Mouse (Mus musculus): ENCODE data around the gene Rundc1. TPM values are rescaled to one million over a fixed set of nuclear protein-coding genes. Genes with fewer than 3 reads are reported as not detected.
"Not testable (repeated sequence)": the region's sequence is repeated elsewhere in the genome, so short reads cannot be mapped to it uniquely, and the experiment has no call there.

Rundc1 gene
- polyA plus RNA-seq, 1 experiment from 2014 or later: 20.8 TPM

- 2% methylated on average over 23 of the region's 23 CpGs for WGBS
- Histone ChIP-seq H3K4me2 (peak within 1 kb of the TSS; percentile 79), H3K4me1 (peaks cover 27% of the 10 kb centered on the region), H3K27ac (peak within 1 kb of the TSS; percentile 81), H3K9me3 (no peaks in the 10 kb centered on the region), H3K27me3 (no peaks in the 10 kb centered on the region), H3K9ac (peak within 1 kb of the TSS; percentile 65), H3K4me3 (peak within 1 kb of the TSS; percentile 67), H3K36me3 (peaks cover 2% of the 10 kb centered on the region; the same call in 1 of the 2 replicates)
- ATAC-seq (ENCODE audit: borderline replicate concordance, extremely low read depth, low FRiP score, low TSS enrichment): peak; percentile 83
Observed at GRCm38 (mm10) chr11:101424105-101424851, 607 bp upstream of the Rundc1 start, which contains the start of gene Gm27029. Gm27029 (minus strand) TSS chr11:101424796.

- H3K4me3 ChIP-seq: peak overlapping the region; percentile 67
- H3K36me3 ChIP-seq: peaks cover 21% of the 10 kb centered on the region
- no peaks in the 10 kb centered on the region for H3K27me3 ChIP-seq
- H3K4me1 ChIP-seq: peaks cover 27% of the 10 kb centered on the region
- no peak overlapping the region for H3K27ac ChIP-seq
- peak overlapping the region; percentile 79 for H3K4me2 ChIP-seq
- peak overlapping the region; percentile 65; the same call in 1 of the 2 replicates for H3K9ac ChIP-seq
- no peaks in the 10 kb centered on the region for H3K9me3 ChIP-seq
- 44% methylated on average over 8 of the region's 8 CpGs for WGBS
- ATAC-seq (ENCODE audit: borderline replicate concordance, extremely low read depth, low FRiP score, low TSS enrichment): no peak
Observed at GRCm38 (mm10) chr11:101426165-101426564, 1.3 kb downstream of the Rundc1 start.

GRCm38 (mm10) chr11:101431327-101431726 lies 6.4 kb downstream of the Rundc1 start:
- Histone ChIP-seq H3K9ac (no peak overlapping the region), H3K27me3 (no peaks in the 10 kb centered on the region), H3K9me3 (no peaks in the 10 kb centered on the region), H3K4me1 (peaks cover 9% of the 10 kb centered on the region), H3K27ac (no peak overlapping the region), H3K4me2 (no peak overlapping the region), H3K4me3 (no peak overlapping the region), H3K36me3 (peaks cover 58% of the 10 kb centered on the region)
- 82% methylated on average over 9 of the region's 9 CpGs for WGBS
- ATAC-seq (ENCODE audit: borderline replicate concordance, extremely low read depth, low FRiP score, low TSS enrichment): no peak

- no peak for ATAC-seq (ENCODE audit: borderline replicate concordance, extremely low read depth, low FRiP score, low TSS enrichment)
- Histone ChIP-seq H3K9ac (no peak overlapping the region), H3K4me3 (no peak overlapping the region), H3K27me3 (no peaks in the 10 kb centered on the region), H3K4me2 (no peak overlapping the region), H3K27ac (no peak overlapping the region), H3K4me1 (no peaks in the 10 kb centered on the region), H3K9me3 (no peaks in the 10 kb centered on the region), H3K36me3 (peaks cover 58% of the 10 kb centered on the region)
- 89% methylated on average over 13 of the region's 13 CpGs for WGBS
Observed at GRCm38 (mm10) chr11:101433396-101433795, 8.5 kb downstream of the Rundc1 start.

GRCm38 (mm10) chr11:101435831-101436230 lies 10.9 kb downstream of the Rundc1 start:
- WGBS: 66% methylated on average over 4 of the region's 4 CpGs
- Histone ChIP-seq H3K4me2 (no peak overlapping the region), H3K9ac (no peak overlapping the region), H3K9me3 (no peaks in the 10 kb centered on the region), H3K4me3 (no peak overlapping the region), H3K4me1 (no peaks in the 10 kb centered on the region), H3K27me3 (no peaks in the 10 kb centered on the region), H3K27ac (no peak overlapping the region), H3K36me3 (peaks cover 41% of the 10 kb centered on the region)
- no peak for ATAC-seq (ENCODE audit: borderline replicate concordance, extremely low read depth, low FRiP score, low TSS enrichment)

- Histone ChIP-seq H3K4me1 (no peaks in the 10 kb centered on the region), H3K9ac (no peak overlapping the region), H3K9me3 (no peaks in the 10 kb centered on the region), H3K27ac (no peak overlapping the region), H3K4me3 (no peak overlapping the region), H3K36me3 (peaks cover 30% of the 10 kb centered on the region), H3K27me3 (no peaks in the 10 kb centered on the region), H3K4me2 (no peak overlapping the region)
- WGBS: 81% methylated on average over 4 of the region's 4 CpGs
- ATAC-seq (ENCODE audit: borderline replicate concordance, extremely low read depth, low FRiP score, low TSS enrichment): no peak
Observed at GRCm38 (mm10) chr11:101436916-101437315, 12.0 kb downstream of the Rundc1 start.

GRCm38 (mm10) chr11:101438006-101438405 lies 13.1 kb downstream of the Rundc1 start:
- not testable (repeated sequence) for H3K27me3 ChIP-seq
- WGBS: 47% methylated on average over 3 of the region's 3 CpGs

GRCm38 (mm10) chr11:101441450-101442126 lies 16.7 kb downstream of the Rundc1 start:
- H3K27me3 ChIP-seq; H3K27ac ChIP-seq; H3K9me3 ChIP-seq; ATAC-seq (ENCODE audit: borderline replicate concordance, extremely low read depth, low FRiP score, low TSS enrichment): not testable (repeated sequence)
- Histone ChIP-seq H3K9ac (0 out of 2 replicates have a peak overlapping the region, but pooled peaks have one; percentile 29), H3K4me3 (peak overlapping the region; percentile 77), H3K4me1 (peaks cover 22% of the 10 kb centered on the region), H3K4me2 (peak overlapping the region; percentile 55), H3K36me3 (peaks cover 22% of the 10 kb centered on the region)
- WGBS: 37% methylated on average over 15 of the region's 15 CpGs

More at GRCm38 (mm10) chr11:101438006-101438405, 13.1 kb downstream of the Rundc1 start:
- H3K36me3 ChIP-seq: peaks cover 22% of the 10 kb centered on the region
- not testable (repeated sequence) for H3K4me2 ChIP-seq; H3K4me3 ChIP-seq; H3K9me3 ChIP-seq; H3K4me1 ChIP-seq; ATAC-seq (ENCODE audit: borderline replicate concordance, extremely low read depth, low FRiP score, low TSS enrichment); H3K27ac ChIP-seq; H3K9ac ChIP-seq

GRCm38 (mm10) chr11:101442127-101442693 lies 17.3 kb downstream of the Rundc1 start, which contains the start of gene Rpl27:
Rpl27 (plus strand) TSS chr11:101442298.
- H3K36me3 ChIP-seq: peaks cover 22% of the 10 kb centered on the region
- peak within 1 kb of the TSS; percentile 77 for H3K4me3 ChIP-seq
- peaks cover 22% of the 10 kb centered on the region for H3K4me1 ChIP-seq
- peak; percentile 99 for ATAC-seq (ENCODE audit: borderline replicate concordance, extremely low read depth, low FRiP score, low TSS enrichment)
- peak within 1 kb of the TSS; percentile 86 for H3K4me2 ChIP-seq
- under 1% methylated on average over 42 of the region's 42 CpGs for WGBS
- no peaks in the 10 kb centered on the region for H3K9me3 ChIP-seq
- H3K27ac ChIP-seq: peak within 1 kb of the TSS; percentile 84
- peak within 1 kb of the TSS; percentile 70 for H3K9ac ChIP-seq
- H3K27me3 ChIP-seq: no peaks in the 10 kb centered on the region

- WGBS: under 1% methylated on average over 14 of the region's 14 CpGs
- Histone ChIP-seq H3K4me1 (peaks cover 22% of the 10 kb centered on the region), H3K4me2 (peak overlapping the region; percentile 86), H3K36me3 (peaks cover 22% of the 10 kb centered on the region), H3K9ac (peak overlapping the region; percentile 70), H3K27me3 (no peaks in the 10 kb centered on the region), H3K9me3 (no peaks in the 10 kb centered on the region), H3K4me3 (peak overlapping the region; percentile 77), H3K27ac (peak overlapping the region; percentile 84)
- ATAC-seq (ENCODE audit: borderline replicate concordance, extremely low read depth, low FRiP score, low TSS enrichment): no peak; the same call in 1 of the 2 replicates
Observed at GRCm38 (mm10) chr11:101442760-101443159, 17.9 kb downstream of the Rundc1 start.

- Histone ChIP-seq H3K36me3 (peaks cover 22% of the 10 kb centered on the region), H3K4me1 (peaks cover 29% of the 10 kb centered on the region), H3K9ac (no peak overlapping the region), H3K9me3 (no peaks in the 10 kb centered on the region), H3K4me2 (no peak overlapping the region), H3K27me3 (no peaks in the 10 kb centered on the region), H3K27ac (no peak overlapping the region), H3K4me3 (no peak overlapping the region)
- ATAC-seq (ENCODE audit: borderline replicate concordance, extremely low read depth, low FRiP score, low TSS enrichment): no peak
- 79% methylated on average over 1 of the region's 1 CpGs for WGBS
Observed at GRCm38 (mm10) chr11:101446319-101446718, 21.4 kb downstream of the Rundc1 start.
